Mouse (Mus musculus): ENCODE measurements at regions not wholly inside any gene's neighbourhood (a gene's known extent, or its start where the extent isn't known, plus 50 kb on each side); places are given as distances from the start of the nearest gene placed in this dataset.

- DNase-seq, result no peak
Measured at GRCm38 (mm10) chr4:45703997-45704396, 94.8 kb upstream of the Aldh1b1 start.

- DNase-seq, result no peak
Measured at GRCm38 (mm10) chr4:45699601-45700000, 99.2 kb upstream of the Aldh1b1 start.

GRCm38 (mm10) chr4:45695239-45695638 is 103.6 kb upstream of the Aldh1b1 start:
- DNase-seq, result no peak

GRCm38 (mm10) chr4:45689991-45690916 is 108.6 kb upstream of the Aldh1b1 start:
- DNase-seq, result no peak

GRCm38 (mm10) chr4:45689572-45689971 is 109.2 kb upstream of the Aldh1b1 start:
- no peak for DNase-seq

- DNase-seq, result no peak
Measured at GRCm38 (mm10) chr4:45688233-45688632, 110.6 kb upstream of the Aldh1b1 start.

- peak; percentile 58 for DNase-seq
Measured at GRCm38 (mm10) chr4:45685031-45685430, 113.8 kb upstream of the Aldh1b1 start.

GRCm38 (mm10) chr4:45683205-45683604 is 115.6 kb upstream of the Aldh1b1 start:
- peak; percentile 94 for DNase-seq

GRCm38 (mm10) chr4:45682746-45683145 is 116.1 kb upstream of the Aldh1b1 start:
- peak; percentile 68 for DNase-seq

GRCm38 (mm10) chr4:45676137-45676536 is 122.7 kb upstream of the Aldh1b1 start:
- peak; percentile 78 for DNase-seq

GRCm38 (mm10) chr4:45674291-45674690 is 124.5 kb upstream of the Aldh1b1 start:
- DNase-seq, result peak; percentile 75

GRCm38 (mm10) chr4:45673081-45673819 is 125.6 kb upstream of the Aldh1b1 start:
- DNase-seq, result peak; percentile 58

GRCm38 (mm10) chr4:45672262-45673076 is 126.4 kb upstream of the Aldh1b1 start:
- peak; percentile 61 for DNase-seq

- DNase-seq, result no peak
Measured at GRCm38 (mm10) chr4:45664372-45664771, 132.1 kb upstream of the Shb start.

GRCm38 (mm10) chr4:45657350-45657978 is 125.2 kb upstream of the Shb start:
- no peak for DNase-seq

- DNase-seq, result no peak
Measured at GRCm38 (mm10) chr4:45655780-45656179, 123.5 kb upstream of the Shb start.

GRCm38 (mm10) chr4:45654804-45655155 is 122.5 kb upstream of the Shb start:
- no peak for DNase-seq

GRCm38 (mm10) chr4:45654019-45654803 is 121.9 kb upstream of the Shb start:
- no peak for DNase-seq

- no peak for DNase-seq
Measured at GRCm38 (mm10) chr4:45648884-45649577, 116.8 kb upstream of the Shb start.

GRCm38 (mm10) chr4:45647514-45647913 is 115.2 kb upstream of the Shb start:
- DNase-seq, result no peak

GRCm38 (mm10) chr4:45642604-45643003 is 110.3 kb upstream of the Shb start:
- DNase-seq, result no peak
